Mouse (Mus musculus) right cerebral cortex, postnatal 25 days (tissue): ENCODE measurements around the gene Tnpo1.

ENCODE experiments used
- DNase-seq: peaks from one replicate; pipeline ENCODE4 v3.0.0; 2022

Gene Tnpo1

GRCm38 (mm10) chr13:98926213-98926957 lies at the start of gene Tnpo1:
Gene Tnpo1, minus strand, starts transcription at chr13:98926384.
- peak; percentile 94 for DNase-seq

DNA sequence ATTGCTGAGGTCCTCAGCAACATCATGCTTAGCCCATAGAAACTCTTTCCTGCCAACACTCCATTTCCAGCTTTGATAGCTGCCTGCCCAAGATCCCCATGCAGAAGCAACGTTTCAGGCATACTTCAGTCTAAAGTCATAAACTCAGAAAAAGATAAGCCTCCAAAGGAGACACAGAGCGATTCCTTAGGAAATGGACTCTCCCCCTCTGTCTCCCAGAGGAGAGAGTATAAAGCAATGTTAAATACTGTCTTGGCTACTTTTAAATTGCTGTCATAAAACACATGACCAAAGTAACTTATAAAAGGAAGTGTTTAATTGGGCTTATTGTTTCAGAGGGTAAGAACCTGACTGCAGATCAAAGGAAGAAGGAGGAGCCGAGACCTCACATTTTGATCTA lies 45.9 kb upstream of the Tnpo1 start:
- no peak for DNase-seq

DNA sequence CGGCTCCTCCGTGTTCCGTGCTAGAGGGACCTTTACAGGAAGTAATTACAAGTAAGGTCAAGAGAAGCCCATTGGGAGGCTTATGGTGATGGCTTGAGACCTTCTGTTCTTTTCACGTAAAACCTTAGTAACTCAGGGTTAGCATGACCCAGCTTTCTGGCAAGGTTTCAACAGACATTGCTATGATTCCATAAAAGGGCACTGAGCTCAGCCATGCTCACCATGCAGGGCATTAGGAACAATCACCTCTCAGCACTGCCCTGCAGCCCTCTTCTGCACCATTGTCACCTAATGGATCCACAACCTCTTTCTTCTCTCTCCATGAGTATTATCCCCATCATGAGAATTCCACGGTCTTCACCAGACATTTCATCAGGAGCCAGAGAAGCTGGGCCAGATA lies 45.5 kb upstream of the Tnpo1 start:
- DNase-seq = no peak

GRCm38 (mm10) chr13:98968517-98968916 lies 42.3 kb upstream of the Tnpo1 start:
- DNase-seq = no peak

- DNase-seq = no peak
Measured at GRCm38 (mm10) chr13:98967942-98968341, 41.8 kb upstream of the Tnpo1 start.

- no peak for DNase-seq
Measured at GRCm38 (mm10) chr13:98966583-98966982, 40.4 kb upstream of the Tnpo1 start.

DNA sequence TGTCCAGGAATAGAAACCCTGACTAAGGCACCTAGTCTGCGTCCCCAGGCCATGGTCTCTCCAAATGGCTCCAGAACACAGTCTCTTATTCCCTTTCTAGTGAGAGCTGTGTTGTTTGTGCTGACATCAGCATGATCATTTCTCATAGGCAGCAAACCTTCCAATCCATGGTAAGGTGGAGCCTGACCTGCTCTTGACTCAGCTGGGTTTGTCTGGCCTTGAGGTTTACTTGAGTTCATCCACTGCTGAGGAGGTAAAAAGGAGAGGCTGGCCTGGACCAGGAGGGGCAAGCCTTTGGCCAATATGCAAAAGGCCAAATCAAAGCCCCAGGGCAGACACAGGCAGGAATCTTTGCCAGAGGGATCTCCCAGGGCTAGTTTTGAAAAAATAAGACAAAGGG lies 37.4 kb upstream of the Tnpo1 start:
- DNase-seq = no peak

GRCm38 (mm10) chr13:98958177-98958576 lies 32.0 kb upstream of the Tnpo1 start:
- DNase-seq = no peak

DNA sequence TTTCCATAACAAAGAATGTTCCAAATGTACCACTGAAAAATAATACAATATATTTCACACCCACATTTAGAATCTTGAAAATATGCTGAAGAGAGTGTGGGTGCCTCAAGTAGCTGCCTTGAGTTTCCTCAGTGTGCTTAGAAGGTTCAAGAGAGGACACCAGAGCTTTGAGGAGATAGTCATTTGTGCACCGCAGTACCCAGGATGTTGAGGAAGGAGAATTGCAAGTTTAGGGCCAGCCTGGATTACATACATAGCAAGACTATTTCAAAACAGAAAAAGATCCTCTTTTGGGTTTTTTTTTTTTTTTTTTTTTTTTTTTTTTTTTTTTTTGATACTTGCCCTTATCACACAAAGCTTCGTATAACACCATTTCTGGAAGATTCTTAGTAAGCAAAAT lies 30.0 kb upstream of the Tnpo1 start:
- no peak for DNase-seq

DNA sequence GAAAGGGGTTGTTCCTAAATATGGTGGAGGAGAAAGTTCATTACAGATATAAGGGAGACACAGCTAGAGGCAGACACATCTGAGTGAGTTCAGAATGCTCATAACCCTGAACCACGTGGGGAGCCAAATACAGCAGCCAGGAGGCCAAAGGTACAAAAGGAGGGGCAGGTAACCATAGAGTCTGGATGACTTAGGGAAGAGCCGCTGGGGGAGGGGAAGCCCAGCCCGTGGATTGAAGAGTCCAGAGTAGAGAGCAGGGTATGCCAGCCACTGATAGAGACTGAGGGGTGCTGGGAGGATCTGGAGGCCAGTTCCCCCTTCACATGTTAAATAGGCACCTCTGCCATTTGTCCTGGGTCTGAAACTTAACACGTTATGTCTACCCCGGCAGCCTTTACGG lies 29.5 kb upstream of the Tnpo1 start:
- DNase-seq = no peak

DNA sequence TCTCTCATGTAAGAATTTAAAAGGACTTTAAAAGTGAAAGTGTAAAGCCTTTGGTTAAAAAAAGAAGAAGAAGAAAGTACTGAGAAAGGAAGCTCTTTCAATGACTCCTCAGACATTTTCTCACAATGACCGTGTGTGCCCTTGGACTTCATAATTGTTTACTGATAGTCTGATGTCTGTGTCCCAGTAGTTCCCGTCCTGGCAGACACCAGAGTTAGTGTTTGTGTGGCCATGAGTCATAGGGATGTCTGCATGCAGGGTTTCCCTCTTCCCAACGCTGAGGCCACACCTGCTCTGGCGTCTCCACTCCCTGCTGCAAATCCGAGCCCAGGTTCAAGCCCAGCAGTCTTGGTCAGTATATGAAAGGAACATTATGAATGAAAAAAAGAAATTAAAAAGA lies 29.0 kb upstream of the Tnpo1 start:
- no peak for DNase-seq

GRCm38 (mm10) chr13:98953830-98954229 lies 27.6 kb upstream of the Tnpo1 start:
- no peak for DNase-seq

GRCm38 (mm10) chr13:98951951-98952350 lies 25.8 kb upstream of the Tnpo1 start:
- DNase-seq = no peak

DNA sequence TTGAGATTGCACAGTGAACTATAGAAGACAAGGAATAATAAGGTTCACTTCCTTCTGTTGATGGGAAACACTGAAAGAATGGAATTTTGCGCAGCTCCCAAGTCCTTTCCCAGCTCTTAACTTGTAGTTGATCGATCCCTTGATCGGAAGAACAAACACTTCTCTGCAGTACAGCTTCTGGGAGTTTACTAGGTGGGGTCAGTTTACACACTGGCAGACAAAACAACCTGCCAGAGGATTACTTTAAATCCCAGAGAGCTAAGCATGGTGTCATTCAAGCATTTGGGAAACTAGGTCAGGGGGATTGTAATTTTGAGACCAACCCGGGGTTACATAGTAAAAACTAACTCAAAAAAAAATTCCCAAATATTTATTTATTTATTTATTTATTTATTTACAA lies 22.0 kb upstream of the Tnpo1 start:
- DNase-seq = no peak

- DNase-seq = no peak
Measured at GRCm38 (mm10) chr13:98946434-98946833, 20.2 kb upstream of the Tnpo1 start.

- no peak for DNase-seq
Measured at GRCm38 (mm10) chr13:98945908-98946307, 19.7 kb upstream of the Tnpo1 start.

GRCm38 (mm10) chr13:98945381-98945780 lies 19.2 kb upstream of the Tnpo1 start:
- no peak for DNase-seq

DNA sequence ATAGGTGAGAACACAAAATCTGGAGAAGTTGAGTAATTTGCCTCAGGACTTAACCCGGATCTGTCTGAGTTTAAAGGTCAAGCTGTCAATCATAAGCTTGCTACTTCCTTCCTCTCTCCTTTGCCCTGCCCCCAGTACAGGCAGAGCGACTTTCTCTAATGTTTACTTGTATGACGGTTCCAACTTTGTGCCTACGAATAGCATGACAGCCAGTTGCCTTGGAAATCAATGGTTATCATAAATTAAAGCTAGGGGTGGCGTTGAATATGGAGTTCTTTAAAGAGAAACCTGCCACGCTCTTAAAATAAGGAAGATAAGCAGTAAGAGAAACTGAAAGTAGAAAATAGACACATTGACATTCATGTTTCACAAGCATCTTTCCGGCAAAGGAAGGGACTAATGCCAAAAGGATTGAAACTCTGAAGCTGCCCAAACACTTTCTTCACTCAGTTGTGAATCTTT lies 18.5 kb upstream of the Tnpo1 start:
- no peak for DNase-seq

GRCm38 (mm10) chr13:98942360-98942759 lies 16.2 kb upstream of the Tnpo1 start:
- no peak for DNase-seq

DNA sequence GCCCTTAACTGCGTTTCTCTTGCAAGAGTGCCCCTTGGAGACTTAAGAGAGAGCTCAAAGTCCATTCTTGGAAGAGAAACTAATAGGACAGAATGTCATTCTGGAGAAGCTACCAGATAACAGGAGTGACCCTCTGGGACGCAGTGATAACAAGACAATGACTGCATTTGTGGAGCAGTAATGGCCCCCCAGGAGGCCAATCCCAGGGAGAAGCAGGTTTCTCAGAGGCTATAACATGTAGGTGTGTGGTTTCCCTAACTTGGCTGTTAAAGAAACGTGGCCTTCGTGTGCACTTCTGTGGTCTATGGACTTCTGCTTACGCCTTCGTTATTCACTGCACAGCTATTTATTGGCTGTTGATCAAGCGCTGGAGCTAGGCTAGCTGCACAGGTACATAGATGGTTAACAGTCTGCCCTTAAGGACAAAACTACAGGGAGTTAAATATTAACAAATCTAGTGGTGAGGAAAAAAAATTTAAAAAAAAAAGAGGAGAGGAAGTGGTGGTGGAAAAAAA lies 15.7 kb upstream of the Tnpo1 start:
- no peak for DNase-seq

GRCm38 (mm10) chr13:98937108-98937507 lies 10.9 kb upstream of the Tnpo1 start:
- DNase-seq = no peak

- DNase-seq = no peak
Measured at GRCm38 (mm10) chr13:98928908-98929307, 2.7 kb upstream of the Tnpo1 start.

DNA sequence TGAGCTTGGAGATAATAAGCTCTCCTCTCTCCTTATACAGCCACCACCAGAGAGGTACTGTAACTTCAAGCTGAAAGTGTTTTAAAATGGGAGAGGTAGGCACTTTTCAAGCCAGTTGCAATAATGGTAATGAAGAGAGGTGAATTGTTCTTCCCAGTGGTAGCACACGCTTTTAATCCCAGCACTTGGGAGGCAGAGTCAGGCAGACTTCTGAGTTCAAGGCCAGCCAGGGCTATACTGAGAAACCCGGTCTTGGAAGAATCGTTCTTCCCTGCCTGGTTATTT lies 716 bp upstream of the Tnpo1 start:
- DNase-seq = no peak

DNA sequence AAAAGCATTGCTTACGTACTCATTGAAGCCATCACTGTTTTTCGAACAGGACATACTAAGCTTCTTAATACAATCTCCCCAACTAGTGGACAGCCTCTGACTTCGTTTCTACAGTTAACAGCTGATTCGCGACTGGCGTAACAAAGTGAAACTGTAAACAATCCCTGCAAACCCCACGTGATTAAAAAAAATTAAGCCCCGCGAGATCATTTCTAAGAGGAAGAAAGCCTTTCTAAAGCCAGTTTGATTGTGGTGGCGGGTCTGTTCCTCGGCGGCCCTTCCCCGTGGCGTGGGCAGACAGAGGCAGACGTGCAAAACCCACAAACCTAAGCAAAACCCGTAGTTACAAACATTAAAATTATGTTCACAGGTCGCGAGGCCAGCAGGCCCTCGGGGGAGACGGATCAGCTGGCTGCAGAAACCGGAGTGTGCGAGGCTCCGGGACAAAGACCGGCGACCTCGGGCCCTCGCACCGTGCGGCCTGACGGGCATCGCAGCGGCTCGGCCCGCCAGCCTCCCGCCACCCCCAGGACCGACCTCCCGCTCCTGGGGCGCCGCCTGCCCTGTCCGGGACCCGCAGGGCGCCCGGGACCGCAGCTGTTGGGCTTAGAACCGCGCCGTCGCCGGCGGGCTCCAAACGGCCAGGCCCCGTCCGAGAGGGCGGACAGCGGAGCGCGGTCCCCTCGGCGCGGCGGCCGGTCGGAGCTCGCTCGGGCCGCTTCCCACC lies 535 bp downstream of the Tnpo1 start:
- peak; percentile 56 for DNase-seq
